Mouse (Mus musculus) kidney, embryonic 15.5 days (tissue): ENCODE measurements around the gene Whrn. TPM values are rescaled to one million over a fixed set of nuclear protein-coding genes. Genes with fewer than 3 reads are reported as not detected.

Experiments used
- ATAC-seq: fragments of 200-750 bp; cut with Nextera tagmentation; replicated peaks from 2 replicates; pipeline ENCODE4 v1.8.0; 2017; ENCODE audit warnings: moderate TSS enrichment; ENCODE audit not compliant: low FRiP score
- H3K27ac ChIP-seq: fragments of 300-500 bp; sonication (generic); 2 replicates; pipeline ENCODE4 v1.5.1; 2015; ENCODE audit warnings: mild to moderate bottlenecking, inconsistent platforms
- H3K27me3 ChIP-seq: fragments of 300-500 bp; sonication (generic); 2 replicates; pipeline ENCODE4 v1.6.1; 2015; ENCODE audit warnings: inconsistent platforms
- H3K36me3 ChIP-seq: fragments of 300-500 bp; sonication (generic); 2 replicates; pipeline ENCODE4 v1.6.1; 2015; ENCODE audit warnings: inconsistent platforms
- H3K4me1 ChIP-seq: fragments of 300-500 bp; sonication (generic); 2 replicates; pipeline ENCODE4 v1.6.1; 2015; ENCODE audit warnings: inconsistent platforms
- H3K4me2 ChIP-seq: fragments of 300-500 bp; sonication (generic); 2 replicates; pipeline ENCODE4 v1.6.1; 2015; ENCODE audit warnings: moderate library complexity, mild to moderate bottlenecking, inconsistent platforms
- H3K4me3 ChIP-seq: fragments of 300-500 bp; sonication (generic); replicated peaks from 2 replicates; pipeline ENCODE4 v1.5.1; 2015; ENCODE audit warnings: mild to moderate bottlenecking, inconsistent platforms
- H3K9ac ChIP-seq: fragments of 300-500 bp; sonication (generic); 2 replicates; pipeline ENCODE4 v1.6.1; 2015; ENCODE audit warnings: mild to moderate bottlenecking, inconsistent platforms
- H3K9me3 ChIP-seq: fragments of 300-500 bp; sonication (generic); replicated peaks from 2 replicates; pipeline ENCODE4 v1.6.1; 2016; ENCODE audit warnings: inconsistent platforms
- WGBS: fragments of 180-500 bp; shearing (Covaris S2); methylation state at CpG from one replicate; pipeline ENCODE4 v1.1.7; 2015; ENCODE audit warnings: mixed read lengths; 5-methylcytosine and 5-hydroxymethylcytosine counted together
- polyA plus RNA-seq: library from polyadenylated mRNA; unstranded; fragments of >200 nt; fragmentation: Nextera tagmentation; extraction: Ambion mirVana; gene quantifications from 2 replicates; pipeline ENCODE4 v1.2.1, GENCODE M21; 2015

Gene Whrn
- polyA plus RNA-seq, 1 experiment from 2014 or later: 6.1 TPM

DNA sequence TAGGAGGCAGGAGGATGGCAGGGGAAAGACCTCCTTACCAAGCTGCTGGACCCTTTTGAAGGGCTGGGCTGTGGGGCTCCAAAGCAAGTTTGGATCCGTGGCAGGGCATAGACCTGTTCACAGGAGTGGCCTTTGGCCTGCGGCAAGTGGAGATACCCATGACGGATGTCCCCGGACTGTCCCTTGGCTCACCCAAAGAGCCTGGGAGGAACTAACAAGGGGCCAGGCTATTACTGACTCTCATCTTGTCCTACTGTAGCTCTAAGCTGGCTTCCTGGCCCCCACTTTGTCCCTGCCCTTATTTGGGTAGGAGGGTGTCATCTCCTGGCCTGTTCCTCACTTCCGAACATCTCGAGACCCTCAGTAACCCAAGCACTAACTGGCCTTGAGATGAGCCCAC is 93.2 kb downstream of the Whrn start:
- Histone ChIP-seq H3K4me2 (peak overlapping the region; percentile 60), H3K9me3 (no peaks in the 10 kb centered on the region), H3K4me3 (peak overlapping the region; percentile 45), H3K27ac (peak overlapping the region; percentile 94), H3K27me3 (no peaks in the 10 kb centered on the region), H3K9ac (peak overlapping the region; percentile 48), H3K4me1 (peaks cover 71% of the 10 kb centered on the region), H3K36me3 (peaks cover 6% of the 10 kb centered on the region; the same call in 1 of the 2 replicates)
- ATAC-seq: peak; percentile 1; the same call in 1 of the 2 replicates
- WGBS: 18% methylated on average over 6 of the region's 6 CpGs

- H3K27me3 ChIP-seq: no peaks in the 10 kb centered on the region
- H3K27ac ChIP-seq: peak overlapping the region; percentile 94; the same call in 1 of the 2 replicates
- H3K4me3 ChIP-seq: peak overlapping the region; percentile 45
- H3K4me1 ChIP-seq: peaks cover 71% of the 10 kb centered on the region
- 74% methylated on average over 10 of the region's 10 CpGs for WGBS
- peaks cover 10% of the 10 kb centered on the region; the same call in 1 of the 2 replicates for H3K36me3 ChIP-seq
- H3K9ac ChIP-seq: peak overlapping the region; percentile 48; the same call in 1 of the 2 replicates
- ATAC-seq: no peak
- no peaks in the 10 kb centered on the region for H3K9me3 ChIP-seq
- peak overlapping the region; percentile 60 for H3K4me2 ChIP-seq
Measured at GRCm38 (mm10) chr4:63402056-63402455, 93.7 kb downstream of the Whrn start.

DNA sequence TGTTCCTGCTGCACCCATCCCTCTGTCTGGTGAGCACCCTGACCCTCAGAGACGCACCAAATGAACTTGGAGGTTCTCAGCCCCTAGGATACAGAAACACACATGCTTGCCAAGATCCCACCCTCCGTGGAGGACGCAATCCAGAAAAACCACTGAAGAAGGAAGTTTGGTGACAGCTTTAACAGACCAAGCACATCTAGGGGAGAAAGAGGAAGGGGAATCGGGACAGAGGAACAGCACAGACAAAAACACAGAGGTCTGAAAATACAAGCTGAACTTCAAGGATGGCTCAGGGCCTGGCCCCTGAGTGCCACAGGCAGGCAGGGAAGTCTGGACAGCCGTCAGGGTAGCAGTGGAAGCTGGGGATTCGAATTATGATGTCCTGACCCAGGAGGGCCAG is 94.2 kb downstream of the Whrn start:
- Histone ChIP-seq H3K9me3 (no peaks in the 10 kb centered on the region), H3K4me3 (no peak overlapping the region), H3K27me3 (no peaks in the 10 kb centered on the region), H3K4me1 (peaks cover 71% of the 10 kb centered on the region), H3K36me3 (peaks cover 12% of the 10 kb centered on the region), H3K27ac (no peak overlapping the region), H3K9ac (no peak overlapping the region), H3K4me2 (peak overlapping the region; percentile 60)
- WGBS: 59% methylated on average over 6 of the region's 6 CpGs
- no peak for ATAC-seq

DNA sequence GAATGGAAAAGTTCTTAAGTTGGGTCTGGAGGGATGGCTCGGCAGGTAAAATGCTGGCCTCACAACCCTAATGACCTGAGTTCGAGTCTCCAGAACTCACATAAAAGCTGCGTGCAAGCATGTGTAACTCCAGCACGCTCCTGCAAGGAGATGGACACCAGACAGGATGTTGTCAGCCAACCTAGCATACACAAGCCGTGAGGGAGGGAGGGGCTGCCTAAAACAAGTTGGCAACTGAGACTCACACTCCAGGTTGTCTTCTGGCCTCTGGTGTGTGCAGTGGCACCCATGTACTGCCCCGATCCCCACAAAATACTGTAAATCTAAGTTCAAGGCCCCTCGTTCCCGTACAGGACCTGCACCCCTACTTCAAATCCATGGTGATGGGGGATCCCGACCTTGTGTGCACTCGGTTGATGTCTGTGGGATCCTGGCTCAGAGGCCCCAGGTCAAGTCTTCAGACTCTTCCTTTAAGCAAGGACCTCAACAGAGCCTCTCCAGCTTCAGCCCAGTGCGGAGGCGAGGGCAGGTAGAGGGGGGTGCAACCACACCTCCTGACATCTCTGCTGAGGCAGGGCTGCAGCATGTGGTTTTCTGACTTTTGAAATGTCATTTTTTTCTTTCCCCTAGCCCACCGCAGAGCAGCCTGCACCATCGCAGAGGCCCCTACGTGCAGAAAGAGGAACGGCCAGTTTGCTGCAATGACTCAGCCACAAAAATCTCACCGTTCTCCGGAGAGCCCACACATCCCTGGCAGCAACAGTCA is 95.1 kb downstream of the Whrn start:
- Histone ChIP-seq H3K27me3 (no peaks in the 10 kb centered on the region), H3K4me1 (peaks cover 69% of the 10 kb centered on the region), H3K4me3 (no peak overlapping the region), H3K9me3 (no peaks in the 10 kb centered on the region), H3K9ac (no peak overlapping the region), H3K4me2 (no peak overlapping the region; the same call in 1 of the 2 replicates), H3K27ac (no peak overlapping the region), H3K36me3 (peaks cover 17% of the 10 kb centered on the region)
- ATAC-seq: no peak
- WGBS: 80% methylated on average over 18 of the region's 18 CpGs

GRCm38 (mm10) chr4:63399691-63400270 is 96.0 kb downstream of the Whrn start:
- no peak overlapping the region for H3K4me2 ChIP-seq
- H3K27ac ChIP-seq: peak overlapping the region; percentile 61
- H3K9ac ChIP-seq: no peak overlapping the region

DNA sequence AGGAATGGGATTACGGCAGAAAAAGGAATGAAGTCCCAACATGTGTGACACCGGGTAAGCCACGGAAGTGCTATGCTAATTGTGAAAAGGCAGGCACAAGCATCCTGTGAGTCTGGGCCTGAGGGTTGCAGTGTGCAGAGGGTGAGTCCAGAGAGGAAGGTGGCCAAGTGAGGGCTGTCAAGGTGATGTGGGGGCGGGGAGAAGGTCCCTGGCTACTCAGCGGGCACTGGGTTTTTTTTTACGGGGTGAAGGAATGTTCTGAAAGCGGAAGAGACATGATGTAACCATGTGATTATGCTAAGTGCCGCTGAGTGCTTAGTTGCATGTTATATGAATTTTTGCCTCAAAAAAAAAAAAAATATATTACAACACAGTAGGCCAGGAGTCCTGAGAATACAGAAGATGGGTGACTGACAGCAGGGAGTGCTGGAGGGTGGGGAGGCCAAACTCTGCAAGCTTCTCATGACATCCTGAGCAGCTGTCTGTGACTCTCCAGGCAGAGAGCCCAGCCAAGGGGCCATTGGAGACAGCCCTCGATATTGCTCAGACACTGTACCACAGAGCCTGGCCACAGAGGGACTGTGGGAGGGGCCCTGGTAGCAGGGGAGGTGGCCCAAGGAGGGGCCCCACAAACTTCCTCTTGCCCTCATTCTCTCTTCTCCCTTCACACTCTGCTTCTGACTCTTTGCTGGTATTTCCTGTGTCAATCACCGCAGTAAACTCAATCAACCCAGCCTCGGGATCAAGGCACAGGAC is 96.8 kb downstream of the Whrn start:
- no peak overlapping the region for H3K4me2 ChIP-seq
- H3K9ac ChIP-seq: no peak overlapping the region
- no peaks in the 10 kb centered on the region for H3K27me3 ChIP-seq
- H3K9me3 ChIP-seq: no peaks in the 10 kb centered on the region
- peaks cover 31% of the 10 kb centered on the region for H3K36me3 ChIP-seq
- WGBS: 43% methylated on average over 11 of the region's 11 CpGs
- H3K4me1 ChIP-seq: peaks cover 52% of the 10 kb centered on the region
- no peak overlapping the region for H3K4me3 ChIP-seq
- ATAC-seq: 0 out of 2 replicates have a peak, but pooled peaks have one; percentile 10
- H3K27ac ChIP-seq: peak overlapping the region; percentile 61

More at GRCm38 (mm10) chr4:63399691-63400270, 96.0 kb downstream of the Whrn start:
- H3K4me3 ChIP-seq: no peak overlapping the region
- H3K4me1 ChIP-seq: peaks cover 60% of the 10 kb centered on the region
- ATAC-seq: no peak
- no peaks in the 10 kb centered on the region for H3K27me3 ChIP-seq
- peaks cover 24% of the 10 kb centered on the region for H3K36me3 ChIP-seq
- H3K9me3 ChIP-seq: no peaks in the 10 kb centered on the region
- 55% methylated on average over 8 of the region's 8 CpGs for WGBS

DNA sequence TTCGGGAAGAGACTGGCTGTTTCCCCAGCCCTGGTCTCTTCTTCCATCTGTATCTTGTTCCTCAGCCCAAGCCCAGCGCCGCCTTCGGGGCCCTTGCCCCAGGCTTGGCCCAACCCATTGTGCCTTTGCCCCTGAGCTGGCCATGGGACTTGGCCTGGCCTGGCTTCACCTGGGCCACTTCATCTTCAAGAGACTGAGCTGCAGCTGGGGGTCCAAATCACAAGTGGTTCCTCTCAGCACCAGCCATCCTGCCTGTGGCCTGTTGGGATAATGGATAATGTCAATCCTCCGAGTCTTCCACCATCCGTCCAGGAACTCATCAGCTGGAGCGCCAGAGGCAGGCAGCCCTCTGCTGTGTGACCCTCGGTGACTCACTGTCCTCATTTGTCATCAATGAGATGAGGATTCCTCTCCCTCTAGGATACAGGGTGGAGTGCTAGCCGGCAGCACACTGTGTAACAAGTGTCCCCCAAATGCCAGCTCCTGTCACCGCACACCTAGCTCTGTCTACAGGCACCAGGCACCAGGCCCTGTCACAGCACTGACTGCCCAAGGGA is 97.7 kb downstream of the Whrn start:
- 90% methylated on average over 10 of the region's 10 CpGs for WGBS
- Histone ChIP-seq H3K4me3 (no peak overlapping the region), H3K27ac (no peak overlapping the region), H3K9me3 (no peaks in the 10 kb centered on the region), H3K36me3 (peaks cover 39% of the 10 kb centered on the region), H3K4me2 (no peak overlapping the region), H3K27me3 (no peaks in the 10 kb centered on the region), H3K4me1 (peaks cover 43% of the 10 kb centered on the region), H3K9ac (no peak overlapping the region)
- no peak for ATAC-seq

GRCm38 (mm10) chr4:63391322-63391721 is 104.5 kb downstream of the Whrn start:
- H3K36me3 ChIP-seq: peaks cover 51% of the 10 kb centered on the region
- H3K9ac ChIP-seq: no peak overlapping the region
- no peak overlapping the region for H3K4me2 ChIP-seq
- H3K4me1 ChIP-seq: 0 out of 2 replicates have a peak, but pooled peaks cover 2% of the 10 kb centered on the region
- no peaks in the 10 kb centered on the region for H3K9me3 ChIP-seq
- ATAC-seq: 0 out of 2 replicates have a peak, but pooled peaks have one; percentile 23
- H3K4me3 ChIP-seq: no peak overlapping the region
- no peak overlapping the region for H3K27ac ChIP-seq
- 80% methylated on average over 6 of the region's 6 CpGs for WGBS
- no peaks in the 10 kb centered on the region for H3K27me3 ChIP-seq

- WGBS: 72% methylated on average over 11 of the region's 11 CpGs
- Histone ChIP-seq H3K27me3 (no peaks in the 10 kb centered on the region), H3K4me2 (no peak overlapping the region), H3K9me3 (no peaks in the 10 kb centered on the region), H3K9ac (no peak overlapping the region), H3K4me1 (0 out of 2 replicates have a peak, but pooled peaks cover 2% of the 10 kb centered on the region), H3K4me3 (no peak overlapping the region), H3K27ac (no peak overlapping the region), H3K36me3 (peaks cover 57% of the 10 kb centered on the region)
- ATAC-seq: no peak
Measured at GRCm38 (mm10) chr4:63389887-63390528, 105.8 kb downstream of the Whrn start.

DNA sequence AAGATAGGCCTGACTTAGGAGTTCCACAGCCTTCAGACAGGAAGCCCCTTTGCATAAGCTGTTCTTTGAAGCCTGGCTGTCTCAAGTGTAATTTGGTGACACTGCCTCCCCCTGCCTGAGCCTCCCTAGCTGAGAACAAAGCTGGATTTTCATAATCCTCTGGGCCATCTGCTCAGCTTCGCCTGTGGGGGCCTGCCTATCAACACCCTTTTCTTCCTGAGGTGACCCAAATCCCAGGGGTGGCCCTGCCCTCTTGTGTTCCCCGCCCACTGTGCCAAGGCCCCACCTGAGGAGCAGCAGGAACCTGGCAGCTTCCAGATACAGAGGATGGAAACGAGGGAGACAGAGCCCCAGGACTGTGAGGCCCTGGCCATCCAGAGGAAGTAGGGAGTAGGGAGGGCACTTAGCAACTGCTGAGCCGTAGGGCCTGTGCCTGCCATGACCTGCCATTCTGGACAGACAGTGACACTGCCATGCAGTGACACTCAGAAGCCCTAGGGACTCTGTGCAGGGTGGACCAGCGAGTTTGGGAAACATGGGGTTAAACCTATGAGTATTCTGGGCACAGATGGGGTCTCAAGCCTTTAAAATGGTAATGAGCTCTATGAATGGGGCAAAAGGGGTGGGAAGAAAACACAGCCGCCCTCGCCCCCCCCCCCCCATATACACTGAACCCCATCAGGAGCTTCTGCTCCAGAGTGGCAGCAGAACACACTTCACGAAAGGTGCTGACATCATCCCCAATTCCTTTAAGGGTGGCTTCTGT is 106.5 kb downstream of the Whrn start:
- Histone ChIP-seq H3K9ac (no peak overlapping the region), H3K27ac (no peak overlapping the region), H3K9me3 (no peaks in the 10 kb centered on the region), H3K27me3 (no peaks in the 10 kb centered on the region), H3K4me3 (no peak overlapping the region), H3K36me3 (peaks cover 52% of the 10 kb centered on the region), H3K4me2 (no peak overlapping the region), H3K4me1 (0 out of 2 replicates have a peak, but pooled peaks cover 2% of the 10 kb centered on the region)
- 57% methylated on average over 8 of the region's 8 CpGs for WGBS
- no peak; the same call in 1 of the 2 replicates for ATAC-seq

GRCm38 (mm10) chr4:63388029-63388428 is 107.8 kb downstream of the Whrn start:
- no peaks in the 10 kb centered on the region for H3K9me3 ChIP-seq
- H3K27me3 ChIP-seq: no peaks in the 10 kb centered on the region
- H3K4me3 ChIP-seq: no peak overlapping the region
- H3K9ac ChIP-seq: no peak overlapping the region
- 86% methylated on average over 6 of the region's 6 CpGs for WGBS
- no peak overlapping the region for H3K4me2 ChIP-seq
- H3K36me3 ChIP-seq: peaks cover 54% of the 10 kb centered on the region
- no peak for ATAC-seq
- 0 out of 2 replicates have a peak, but pooled peaks cover 2% of the 10 kb centered on the region for H3K4me1 ChIP-seq
- no peak overlapping the region for H3K27ac ChIP-seq
